Mouse (Mus musculus) cerebellum, adult 2 months (tissue): ENCODE measurements at regions not wholly inside any gene's neighbourhood (a gene's known extent, or its start where the extent isn't known, plus 50 kb on each side); places are given as distances from the start of the nearest gene placed in this dataset.

ENCODE experiments used
- DNase-seq, 2 experiments: peaks; one replicate each; pipeline ENCODE4 v3.0.0; 2021
- H3K27ac ChIP-seq: fragments of 200-500 bp; 2 replicates; pipeline ENCODE4 v1.5.1; 2012; ENCODE audit warnings: low read length, control low read depth, inconsistent platforms; ENCODE audit not compliant: insufficient read depth
- H3K27me3 ChIP-seq: fragments of 200-500 bp; 2 replicates; pipeline ENCODE4 v1.6.1; 2012; ENCODE audit warnings: inconsistent platforms, mild to moderate bottlenecking, low read length, moderate library complexity; ENCODE audit not compliant: control insufficient read depth, insufficient read depth
- H3K4me1 ChIP-seq: fragments of 200-500 bp; 2 replicates; pipeline ENCODE4 v1.6.1; 2011; ENCODE audit warnings: low read length; ENCODE audit not compliant: control insufficient read depth, insufficient read depth
- H3K4me3 ChIP-seq: fragments of 200-500 bp; replicated peaks from 2 replicates; pipeline ENCODE3; 2011; ENCODE audit warnings: mild to moderate bottlenecking, low read depth, low read length, control low read depth; ENCODE audit not compliant: insufficient read depth
- CTCF ChIP-seq: fragments of 200-500 bp; IDR thresholded peaks from 2 replicates; pipeline ENCODE4 v1.5.1; 2011; ENCODE audit warnings: low read depth, mild to moderate bottlenecking, control low read depth, low read length, moderate library complexity, borderline replicate concordance; ENCODE audit not compliant: insufficient read depth
- POLR2A ChIP-seq: fragments of 200-500 bp; IDR thresholded peaks from 2 replicates; pipeline ENCODE4 v1.6.1; 2011; ENCODE audit warnings: low read length, control low read depth, borderline replicate concordance; ENCODE audit not compliant: insufficient read depth
- WGBS: fragments of 180-500 bp; shearing (Covaris S2); methylation state at CpG from one replicate; pipeline ENCODE4 v1.1.7; 2018; 5-methylcytosine and 5-hydroxymethylcytosine counted together

DNA sequence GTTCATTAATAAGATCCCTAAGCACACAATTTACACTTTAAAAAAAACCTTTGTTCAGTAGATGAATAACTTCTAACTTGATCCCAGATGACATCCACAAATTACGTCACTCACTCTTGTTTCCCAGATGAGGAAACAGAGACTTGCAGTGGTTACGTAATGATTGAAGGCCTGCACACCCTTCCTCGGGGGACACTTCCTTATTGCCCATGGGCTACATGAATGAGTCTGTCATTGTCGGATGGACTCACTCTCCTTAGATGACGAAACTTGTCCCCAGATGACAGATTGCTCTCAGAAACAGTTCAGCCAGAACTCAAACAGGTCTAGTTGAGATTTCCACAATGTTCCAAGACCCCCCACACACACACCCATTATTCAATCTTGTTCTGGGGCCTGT is 111.4 kb upstream of the Dyrk2 start:
- TF ChIP-seq POLR2A (no peak), CTCF (no peak)
- no peaks in the 10 kb centered on the region for H3K4me1 ChIP-seq
- no peak overlapping the region for H3K27ac ChIP-seq
- H3K27me3 ChIP-seq, result no peaks in the 10 kb centered on the region
- DNase-seq, result no peak
- no peak overlapping the region for H3K4me3 ChIP-seq
- WGBS, result 94% methylated on average over 5 of the region's 5 CpGs

DNA sequence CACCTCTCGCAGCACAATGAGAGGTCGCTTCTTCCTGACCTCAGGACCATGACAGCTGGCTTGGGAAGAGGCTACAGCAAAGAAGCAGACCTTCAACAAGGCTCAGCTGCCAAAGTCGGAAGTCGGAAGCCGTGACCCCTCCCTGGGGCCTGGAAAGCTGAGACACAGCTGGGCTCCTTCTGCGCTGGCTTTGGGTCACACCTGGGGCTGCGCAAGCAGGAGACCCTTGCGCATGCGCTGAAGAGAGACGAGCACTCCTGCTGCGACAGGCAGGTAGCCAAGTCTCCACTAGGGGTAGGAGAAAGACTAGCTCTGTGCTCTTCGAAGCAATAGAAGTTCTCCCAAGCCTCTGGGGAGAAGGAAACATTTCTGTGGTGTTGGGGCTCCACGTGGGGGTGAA is 109.3 kb upstream of the Dyrk2 start:
- no peak for TF ChIP-seq POLR2A
- no peak for TF ChIP-seq CTCF
- WGBS, result 26% methylated on average over 13 of the region's 13 CpGs
- no peaks in the 10 kb centered on the region for H3K27me3 ChIP-seq

DNA sequence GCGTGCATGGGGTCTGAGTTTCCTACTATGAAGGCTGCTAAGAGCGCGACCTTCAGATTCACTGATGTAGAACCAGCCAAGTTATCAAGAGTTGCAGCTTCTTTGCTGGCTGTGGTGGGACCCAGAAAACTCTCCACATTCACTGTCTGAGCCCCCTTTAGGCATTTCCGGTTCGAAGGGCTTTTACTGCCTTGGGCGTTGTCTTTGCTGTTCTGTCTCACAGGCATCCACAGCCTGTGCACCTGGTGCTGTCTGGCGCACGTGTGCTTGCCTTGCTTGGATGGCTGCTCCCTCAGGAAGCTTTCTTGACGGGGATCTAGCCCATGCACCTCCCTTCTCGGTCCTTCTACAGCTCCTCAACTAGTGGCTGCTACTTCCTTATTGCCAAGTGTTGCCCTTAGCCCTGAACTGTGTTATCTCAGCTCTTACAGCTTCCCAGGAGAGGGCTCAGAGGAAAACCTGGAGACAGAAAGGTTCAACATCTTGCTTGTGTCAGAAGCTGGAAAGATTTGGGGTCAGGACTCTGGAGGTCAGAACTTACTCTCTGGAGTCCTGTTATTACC is 108.3 kb upstream of the Dyrk2 start:
- Histone ChIP-seq H3K27ac (no peak overlapping the region), H3K27me3 (no peaks in the 10 kb centered on the region), H3K4me3 (no peak overlapping the region), H3K4me1 (no peaks in the 10 kb centered on the region)
- DNase-seq, result no peak
- TF ChIP-seq CTCF, result no peak
- no peak for TF ChIP-seq POLR2A
- 77% methylated on average over 10 of the region's 10 CpGs for WGBS

More for the DNA sequence above, 109.3 kb upstream of the Dyrk2 start:
- no peak overlapping the region for H3K4me3 ChIP-seq
- no peak for DNase-seq
- no peaks in the 10 kb centered on the region for H3K4me1 ChIP-seq
- no peak overlapping the region for H3K27ac ChIP-seq

DNA sequence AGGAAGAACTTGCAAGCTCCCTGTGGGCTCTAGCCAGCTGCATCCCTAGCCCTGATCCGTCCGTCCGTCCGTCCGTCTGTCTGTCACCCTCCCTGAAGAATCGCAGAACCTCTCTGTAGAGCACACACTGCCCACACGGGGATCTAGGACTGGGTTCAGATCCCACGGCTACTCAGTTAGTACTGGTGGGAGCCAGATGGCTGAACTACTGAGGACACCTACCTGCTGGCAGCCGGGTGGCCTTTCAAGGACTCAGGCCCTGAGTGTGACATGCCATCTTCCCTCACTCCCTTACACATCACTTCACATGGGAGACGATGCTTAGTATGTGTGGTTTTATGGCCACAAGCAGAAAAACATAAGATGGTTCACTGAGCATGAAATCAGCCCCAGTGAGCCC is 106.4 kb upstream of the Dyrk2 start:
- no peaks in the 10 kb centered on the region for H3K4me1 ChIP-seq
- no peak overlapping the region for H3K4me3 ChIP-seq
- TF ChIP-seq CTCF, result no peak
- TF ChIP-seq POLR2A, result no peak
- H3K27me3 ChIP-seq, result no peaks in the 10 kb centered on the region
- no peak for DNase-seq
- 16% methylated on average over 10 of the region's 10 CpGs for WGBS
- no peak overlapping the region for H3K27ac ChIP-seq

DNA sequence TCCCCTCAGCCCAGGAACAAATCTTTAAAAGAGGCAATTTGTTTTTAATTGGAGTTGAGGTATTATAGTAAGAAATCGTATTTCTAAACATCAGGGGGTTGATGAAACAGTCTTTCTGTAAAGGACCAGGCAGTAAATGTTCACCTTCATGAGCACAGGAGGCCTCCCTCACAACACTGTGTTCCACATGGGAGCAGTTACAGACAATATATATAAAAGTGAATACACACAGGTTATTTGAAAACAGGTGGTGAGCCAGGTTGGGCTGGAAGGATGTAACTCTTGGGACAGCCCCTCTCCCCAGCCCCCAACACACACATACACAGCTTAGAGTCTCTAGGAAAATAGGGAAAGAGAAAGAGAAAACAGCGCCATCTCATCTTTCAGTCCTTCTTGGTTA is 105.8 kb upstream of the Dyrk2 start:
- TF ChIP-seq CTCF (no peak), POLR2A (no peak)
- Histone ChIP-seq H3K27me3 (no peaks in the 10 kb centered on the region), H3K27ac (no peak overlapping the region), H3K4me1 (no peaks in the 10 kb centered on the region), H3K4me3 (no peak overlapping the region)
- WGBS, result 96% methylated on average over 2 of the region's 2 CpGs
- DNase-seq, result no peak

DNA sequence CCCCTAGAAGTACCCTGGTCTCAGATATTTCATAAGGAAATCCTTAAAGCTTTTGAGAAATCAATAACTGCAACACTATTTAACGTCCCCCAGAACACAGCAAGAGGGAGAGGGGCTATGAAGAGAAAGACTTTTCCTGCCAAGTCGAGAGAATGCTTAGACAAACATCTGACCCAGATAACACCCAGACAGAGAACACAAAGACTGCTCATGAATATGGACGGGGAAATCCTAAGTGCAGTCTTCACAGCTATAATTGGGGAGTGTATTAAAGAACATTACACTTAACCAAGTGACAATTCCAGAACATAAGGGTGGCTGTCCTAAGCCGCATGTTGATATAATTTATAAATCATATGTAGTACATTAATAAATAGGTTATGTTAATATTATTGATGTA is 103.3 kb upstream of the Dyrk2 start:
- no peak overlapping the region for H3K27ac ChIP-seq
- DNase-seq, result no peak
- 52% methylated on average over 4 of the region's 4 CpGs for whole genome bisulfite sequencing
- TF ChIP-seq POLR2A (no peak), CTCF (no peak)
- H3K27me3 ChIP-seq, result no peaks in the 10 kb centered on the region
- no peaks in the 10 kb centered on the region for H3K4me1 ChIP-seq
- H3K4me3 ChIP-seq, result no peak overlapping the region

DNA sequence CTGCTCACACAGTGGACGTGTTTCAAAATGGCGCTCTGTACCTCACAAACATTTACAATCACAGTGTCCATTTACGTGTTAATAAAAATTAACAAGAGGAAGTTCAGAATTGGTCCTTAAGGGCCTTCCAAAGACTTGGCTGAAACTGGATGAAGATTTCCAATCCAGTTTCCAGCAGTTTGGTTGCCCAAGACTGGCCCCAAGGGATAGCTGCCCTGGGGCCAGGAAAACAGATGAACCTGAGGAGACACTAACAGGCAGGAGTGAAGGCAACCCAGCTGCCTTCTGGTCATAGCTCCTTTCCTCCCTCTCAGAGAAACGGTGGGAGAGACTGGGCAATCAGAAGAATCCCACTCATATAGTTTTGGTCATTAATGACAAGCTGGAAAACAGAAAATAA is 102.6 kb upstream of the Dyrk2 start:
- 88% methylated on average over 4 of the region's 4 CpGs for WGBS
- no peaks in the 10 kb centered on the region for H3K27me3 ChIP-seq
- no peak for DNase-seq
- no peak overlapping the region for H3K27ac ChIP-seq
- no peaks in the 10 kb centered on the region for H3K4me1 ChIP-seq
- H3K4me3 ChIP-seq, result no peak overlapping the region
- TF ChIP-seq POLR2A (no peak), CTCF (no peak)

DNA sequence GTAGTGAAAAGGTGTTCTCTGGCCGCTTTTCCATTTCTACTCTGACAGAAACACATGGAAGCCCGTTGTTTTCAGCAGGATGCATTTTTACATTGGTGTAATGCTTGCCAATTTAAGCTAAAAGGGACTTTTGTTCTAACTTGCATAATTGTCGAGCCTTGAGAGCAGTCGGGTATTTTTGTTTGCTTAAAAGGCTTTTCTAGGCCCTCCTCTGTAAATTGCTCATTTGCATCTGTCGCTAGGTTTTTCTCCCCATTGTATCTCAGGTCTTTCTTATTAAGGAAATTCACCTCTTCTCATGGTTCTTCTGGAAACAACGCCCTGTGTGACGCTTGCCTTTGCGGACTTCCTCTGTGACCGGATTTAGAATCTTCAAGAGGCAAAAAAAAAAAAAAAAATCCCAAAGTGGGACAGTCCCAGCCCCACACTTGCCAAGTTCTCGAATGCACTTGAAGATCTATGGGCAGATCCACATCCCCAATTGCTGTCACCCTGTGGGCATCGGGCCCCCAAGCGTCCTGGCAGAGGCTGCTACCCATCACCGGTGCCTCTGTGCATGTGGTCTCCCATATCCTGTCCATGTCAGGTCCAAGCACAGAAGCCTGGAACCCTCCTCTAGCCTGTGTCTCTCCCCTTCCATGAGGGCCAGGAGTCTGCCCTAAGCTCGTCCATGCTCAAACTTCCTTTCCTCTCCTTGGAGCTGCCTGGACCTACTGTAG is 100.6 kb upstream of the Dyrk2 start:
- H3K4me1 ChIP-seq, result no peaks in the 10 kb centered on the region
- 69% methylated on average over 14 of the region's 14 CpGs for WGBS
- no peak overlapping the region for H3K27ac ChIP-seq
- no peak for DNase-seq
- H3K4me3 ChIP-seq, result no peak overlapping the region
- H3K27me3 ChIP-seq, result no peaks in the 10 kb centered on the region
- no peak for TF ChIP-seq POLR2A
- no peak for TF ChIP-seq CTCF
